Mouse (Mus musculus): Measurements from ENCODE around the gene Gpr31b.
"Not testable (repeated sequence)": the region's sequence is repeated elsewhere in the genome, so short reads cannot be mapped to it uniquely, and the experiment has no call there.

DNA sequence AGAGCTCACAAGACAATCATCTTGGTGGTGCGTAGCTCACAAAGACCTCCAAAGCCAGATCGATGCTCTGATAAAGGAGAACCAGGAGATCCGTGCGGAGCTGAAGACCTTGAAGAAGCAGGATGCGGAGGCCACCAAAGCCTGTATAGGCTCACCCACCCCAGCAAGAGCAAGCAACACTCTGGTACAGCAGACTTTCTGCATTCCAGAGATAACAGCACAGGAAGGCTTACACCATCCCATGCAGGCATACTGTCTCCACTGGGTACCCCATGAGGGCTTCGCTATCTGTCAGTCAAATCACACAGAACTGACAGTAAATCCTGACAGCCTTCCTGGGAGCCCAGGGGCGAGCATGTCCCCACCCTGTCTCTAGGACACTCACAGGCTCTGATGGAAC lies 10.8 kb upstream of the Gpr31b start:
- not testable (repeated sequence) for TF ChIP-seq SMC3 (IDR thresholded peaks at IDR 0.05; ENCODE audit: low read depth, low read length); JUN (IDR thresholded peaks at IDR 0.05; ENCODE audit: insufficient read depth, low read depth, low read length); EP300 (IDR thresholded peaks at IDR 0.05; ENCODE audit: low read length)

Measured in CH12.LX (cell line).